Mouse (Mus musculus): ENCODE data around the gene Cstf1. TPM values are rescaled to one million over a fixed set of nuclear protein-coding genes. Genes with fewer than 3 reads are reported as not detected.

Gene Cstf1
- total and polyA plus RNA-seq, 2 experiments from 2014 or later, result 25.6 to 40.1 TPM

- H3K36me3 ChIP-seq (ENCODE audit: insufficient read depth, low read length), result no peaks in the 10 kb centered on the region
- no peak for TF ChIP-seq CTCF (IDR thresholded peaks at IDR 0.05; ENCODE audit: low read depth)
- no peaks in the 10 kb centered on the region for H3K4me1 ChIP-seq (ENCODE audit: insufficient read depth, low read length)
- H3K9me3 ChIP-seq (ENCODE audit: low read length), result no peaks in the 10 kb centered on the region
- H3K27ac ChIP-seq, result no peak overlapping the region
- 20% methylated on average over 9 of the region's 9 CpGs for WGBS
- H3K4me2 ChIP-seq (ENCODE audit: low read depth, low read length), result no peak overlapping the region
- ATAC-seq, result peak; percentile 29; the same call in 1 of the 2 replicates
- no peak overlapping the region for H3K9ac ChIP-seq (replicated peaks; ENCODE audit: low read length)
- peak; percentile 10 for DNase-seq (ENCODE audit: low spot score)
- H3K27me3 ChIP-seq (ENCODE audit: insufficient read depth, low read length), result no peaks in the 10 kb centered on the region
- no peak overlapping the region for H3K4me3 ChIP-seq (ENCODE audit: low read length)
Observed at GRCm38 (mm10) chr2:172399901-172400300, 29.4 kb downstream of the Cstf1 start.

GRCm38 (mm10) chr2:172401116-172401825 lies 30.8 kb downstream of the Cstf1 start:
- no peak overlapping the region for H3K4me3 ChIP-seq (ENCODE audit: low read length)
- WGBS, result 73% methylated on average over 13 of the region's 13 CpGs
- no peak overlapping the region for H3K27ac ChIP-seq
- no peaks in the 10 kb centered on the region for H3K27me3 ChIP-seq (ENCODE audit: insufficient read depth, low read length)
- H3K9ac ChIP-seq (replicated peaks; ENCODE audit: low read length), result no peak overlapping the region
- no peaks in the 10 kb centered on the region for H3K36me3 ChIP-seq (ENCODE audit: insufficient read depth, low read length)
- H3K4me1 ChIP-seq (ENCODE audit: insufficient read depth, low read length), result no peaks in the 10 kb centered on the region
- H3K4me2 ChIP-seq (ENCODE audit: low read depth, low read length), result no peak overlapping the region
- DNase-seq (ENCODE audit: low spot score) (no peak), ATAC-seq (no peak)
- TF ChIP-seq CTCF (IDR thresholded peaks at IDR 0.05; ENCODE audit: low read depth), result no peak
- no peaks in the 10 kb centered on the region for H3K9me3 ChIP-seq (ENCODE audit: low read length)

- no peaks in the 10 kb centered on the region for H3K36me3 ChIP-seq (ENCODE audit: insufficient read depth, low read length)
- no peaks in the 10 kb centered on the region for H3K27me3 ChIP-seq (ENCODE audit: insufficient read depth, low read length)
- no peak overlapping the region for H3K9ac ChIP-seq (replicated peaks; ENCODE audit: low read length)
- H3K4me3 ChIP-seq (ENCODE audit: low read length), result no peak overlapping the region
- no peak for DNase-seq (ENCODE audit: low spot score)
- TF ChIP-seq CTCF (IDR thresholded peaks at IDR 0.05; ENCODE audit: low read depth), result no peak
- H3K27ac ChIP-seq, result no peak overlapping the region
- no peaks in the 10 kb centered on the region for H3K9me3 ChIP-seq (ENCODE audit: low read length)
- ATAC-seq, result no peak
- 58% methylated on average over 7 of the region's 7 CpGs for WGBS
- no peaks in the 10 kb centered on the region for H3K4me1 ChIP-seq (ENCODE audit: insufficient read depth, low read length)
- no peak overlapping the region for H3K4me2 ChIP-seq (ENCODE audit: low read depth, low read length)
Observed at GRCm38 (mm10) chr2:172404239-172404638, 33.8 kb downstream of the Cstf1 start.

GRCm38 (mm10) chr2:172405011-172405410 lies 34.5 kb downstream of the Cstf1 start:
- Histone ChIP-seq H3K36me3 (ENCODE audit: insufficient read depth, low read length) (no peaks in the 10 kb centered on the region), H3K9me3 (ENCODE audit: low read length) (no peaks in the 10 kb centered on the region), H3K4me1 (ENCODE audit: insufficient read depth, low read length) (no peaks in the 10 kb centered on the region), H3K27me3 (ENCODE audit: insufficient read depth, low read length) (no peaks in the 10 kb centered on the region), H3K9ac (replicated peaks; ENCODE audit: low read length) (no peak overlapping the region), H3K4me2 (ENCODE audit: low read depth, low read length) (no peak overlapping the region), H3K27ac (no peak overlapping the region), H3K4me3 (ENCODE audit: low read length) (no peak overlapping the region)
- ATAC-seq, result no peak
- DNase-seq (ENCODE audit: low spot score), result no peak
- TF ChIP-seq CTCF (IDR thresholded peaks at IDR 0.05; ENCODE audit: low read depth), result no peak
- 63% methylated on average over 3 of the region's 3 CpGs for WGBS

- ATAC-seq (no peak), DNase-seq (ENCODE audit: low spot score) (no peak)
- Histone ChIP-seq H3K4me3 (ENCODE audit: low read length) (no peak overlapping the region), H3K27me3 (ENCODE audit: insufficient read depth, low read length) (no peaks in the 10 kb centered on the region), H3K36me3 (ENCODE audit: insufficient read depth, low read length) (no peaks in the 10 kb centered on the region), H3K27ac (no peak overlapping the region), H3K4me1 (ENCODE audit: insufficient read depth, low read length) (no peaks in the 10 kb centered on the region), H3K4me2 (ENCODE audit: low read depth, low read length) (no peak overlapping the region), H3K9ac (replicated peaks; ENCODE audit: low read length) (no peak overlapping the region), H3K9me3 (ENCODE audit: low read length) (no peaks in the 10 kb centered on the region)
- no peak for TF ChIP-seq CTCF (IDR thresholded peaks at IDR 0.05; ENCODE audit: low read depth)
- WGBS, result 75% methylated on average over 4 of the region's 4 CpGs
Observed at GRCm38 (mm10) chr2:172406173-172406572, 35.7 kb downstream of the Cstf1 start.

GRCm38 (mm10) chr2:172407499-172407898 lies 37.0 kb downstream of the Cstf1 start:
- WGBS, result 72% methylated on average over 2 of the region's 2 CpGs
- Histone ChIP-seq H3K36me3 (ENCODE audit: insufficient read depth, low read length) (no peaks in the 10 kb centered on the region), H3K27ac (no peak overlapping the region), H3K9me3 (ENCODE audit: low read length) (no peaks in the 10 kb centered on the region), H3K27me3 (ENCODE audit: insufficient read depth, low read length) (no peaks in the 10 kb centered on the region), H3K9ac (replicated peaks; ENCODE audit: low read length) (no peak overlapping the region), H3K4me1 (ENCODE audit: insufficient read depth, low read length) (no peaks in the 10 kb centered on the region), H3K4me2 (ENCODE audit: low read depth, low read length) (no peak overlapping the region), H3K4me3 (ENCODE audit: low read length) (no peak overlapping the region)
- ATAC-seq, result no peak
- no peak for TF ChIP-seq CTCF (IDR thresholded peaks at IDR 0.05; ENCODE audit: low read depth)
- DNase-seq (ENCODE audit: low spot score), result no peak

GRCm38 (mm10) chr2:172410686-172411085 lies 40.2 kb downstream of the Cstf1 start:
- Histone ChIP-seq H3K4me3 (ENCODE audit: low read length) (no peak overlapping the region), H3K9ac (replicated peaks; ENCODE audit: low read length) (no peak overlapping the region), H3K9me3 (ENCODE audit: low read length) (no peaks in the 10 kb centered on the region), H3K36me3 (ENCODE audit: insufficient read depth, low read length) (no peaks in the 10 kb centered on the region), H3K4me1 (ENCODE audit: insufficient read depth, low read length) (no peaks in the 10 kb centered on the region), H3K27me3 (ENCODE audit: insufficient read depth, low read length) (no peaks in the 10 kb centered on the region), H3K4me2 (ENCODE audit: low read depth, low read length) (no peak overlapping the region), H3K27ac (no peak overlapping the region)
- no peak for ATAC-seq
- 67% methylated on average over 2 of the region's 2 CpGs for WGBS
- no peak for TF ChIP-seq CTCF (IDR thresholded peaks at IDR 0.05; ENCODE audit: low read depth)
- DNase-seq (ENCODE audit: low spot score), result no peak
